Mouse (Mus musculus) megakaryocyte progenitor cell, adult 5-6 weeks (primary cell): ENCODE measurements around the gene Dgat2. TPM values are rescaled to one million over a fixed set of nuclear protein-coding genes. Genes with fewer than 3 reads are reported as not detected.

ENCODE experiments used
- ATAC-seq: replicated peaks from 2 replicates; pipeline ENCODE4 v1.8.0; 2016; ENCODE audit warnings: mild to moderate bottlenecking, moderate TSS enrichment, inconsistent platforms; ENCODE audit not compliant: poor library complexity
- total RNA-seq, 2 experiments: library from RNA; stranded (forward) in 1 of 2; stranded (reverse) in 1 of 2; fragments of 157-497, 149-512 nt in 1 of 2; fragments of 200-1000 nt in 1 of 2; gene quantifications; 2 replicates each; pipeline versions ENCODE4 v1.2.3 to v1.2.4; 2015 to 2017

Dgat2 gene
- total RNA-seq, 2 experiments from 2014 or later: 11.4 to 12.2 TPM

GRCm38 (mm10) chr7:99194511-99194910 is 12.0 kb upstream of the Dgat2 start:
- no peak for ATAC-seq

- ATAC-seq: no peak
Observed at GRCm38 (mm10) chr7:99193926-99194325, 11.4 kb upstream of the Dgat2 start.

GRCm38 (mm10) chr7:99191411-99191810 is 8.9 kb upstream of the Dgat2 start:
- ATAC-seq: 0 out of 2 replicates have a peak, but pooled peaks have one; percentile 32

GRCm38 (mm10) chr7:99189885-99190284 is 7.4 kb upstream of the Dgat2 start:
- ATAC-seq: peak; percentile 73

- ATAC-seq: peak; percentile 60
Observed at GRCm38 (mm10) chr7:99188630-99189029, 6.1 kb upstream of the Dgat2 start.

DNA sequence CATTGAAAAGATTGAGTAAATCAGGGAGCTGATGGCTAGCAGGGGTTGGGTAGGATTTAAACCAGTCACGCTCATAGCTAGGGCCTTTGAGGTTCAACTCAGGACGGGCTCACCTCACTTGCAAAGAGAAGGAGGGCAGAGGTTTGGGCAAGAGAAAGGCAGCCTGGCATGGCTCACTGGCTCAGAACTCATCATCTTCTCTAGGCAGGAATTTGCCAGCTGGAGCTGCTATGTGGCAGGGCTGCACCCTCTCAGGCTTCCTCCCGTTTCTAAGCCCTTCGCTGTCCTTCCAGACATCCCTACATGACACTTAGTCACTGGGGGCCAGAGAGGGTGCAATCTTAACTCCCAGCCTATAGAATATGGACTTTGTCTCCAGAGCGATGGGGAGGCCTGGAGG is 4.9 kb upstream of the Dgat2 start:
- no peak for ATAC-seq

- ATAC-seq: no peak
Observed at GRCm38 (mm10) chr7:99185405-99185804, 2.9 kb upstream of the Dgat2 start.

DNA sequence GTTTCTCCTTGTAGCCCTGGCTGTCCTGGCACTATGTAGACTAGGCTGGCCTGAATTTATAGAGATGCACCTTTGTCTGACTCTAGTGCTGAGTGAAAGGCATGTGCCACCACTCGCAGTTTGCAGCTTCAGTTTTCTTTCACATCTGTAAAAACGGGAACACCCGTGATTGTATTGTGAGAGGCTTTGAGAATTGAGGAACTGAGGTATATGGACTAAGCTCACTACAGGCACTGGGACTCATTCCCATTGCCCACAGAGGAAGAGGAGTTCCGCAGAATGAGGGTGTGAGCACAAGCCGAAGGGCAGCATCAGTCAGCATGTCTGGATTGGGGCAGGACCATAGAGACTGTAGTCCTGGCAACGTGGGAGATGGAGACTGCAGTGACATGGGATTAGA is 1.2 kb upstream of the Dgat2 start:
- ATAC-seq: peak; percentile 59

GRCm38 (mm10) chr7:99181619-99182431 is 694 bp downstream of the Dgat2 start:
- ATAC-seq: peak; percentile 40

DNA sequence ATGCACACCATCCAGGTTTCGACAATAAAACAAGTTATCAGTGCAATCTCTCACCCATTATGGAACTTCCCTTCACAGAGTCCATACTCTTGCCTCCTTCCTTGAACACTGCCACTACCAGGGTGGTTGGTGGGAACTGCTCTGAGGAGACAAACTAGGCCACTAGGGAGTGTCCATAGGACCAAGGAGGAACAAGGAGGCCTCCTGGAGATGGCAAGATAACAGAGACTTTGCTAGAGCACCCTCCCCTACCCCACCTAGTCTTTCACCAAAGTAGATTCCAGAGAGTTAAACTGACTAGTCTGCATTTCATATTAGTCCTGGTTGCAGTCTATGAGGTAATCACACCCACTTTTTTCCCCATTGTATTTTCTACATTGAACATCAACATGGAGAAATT is 2.4 kb downstream of the Dgat2 start:
- no peak for ATAC-seq

DNA sequence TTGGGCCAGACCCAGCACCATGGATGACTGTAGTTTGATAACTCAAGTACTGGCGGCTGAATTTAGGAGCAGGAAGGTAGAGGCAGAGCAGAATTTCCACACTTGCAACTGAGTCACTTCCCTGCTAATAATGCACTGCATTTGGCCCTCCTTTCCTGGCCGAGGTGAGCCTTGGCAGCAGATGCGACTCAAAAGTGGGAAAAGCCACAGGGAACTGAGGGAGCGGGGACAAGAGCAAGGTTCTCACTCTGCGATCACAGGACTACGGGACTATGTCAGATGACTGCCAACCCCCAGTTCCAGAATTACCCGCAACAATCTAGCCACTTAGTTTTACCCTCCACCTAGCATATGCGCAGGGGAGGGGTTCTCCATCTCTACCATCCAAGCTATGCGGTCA is 3.2 kb downstream of the Dgat2 start:
- no peak for ATAC-seq

DNA sequence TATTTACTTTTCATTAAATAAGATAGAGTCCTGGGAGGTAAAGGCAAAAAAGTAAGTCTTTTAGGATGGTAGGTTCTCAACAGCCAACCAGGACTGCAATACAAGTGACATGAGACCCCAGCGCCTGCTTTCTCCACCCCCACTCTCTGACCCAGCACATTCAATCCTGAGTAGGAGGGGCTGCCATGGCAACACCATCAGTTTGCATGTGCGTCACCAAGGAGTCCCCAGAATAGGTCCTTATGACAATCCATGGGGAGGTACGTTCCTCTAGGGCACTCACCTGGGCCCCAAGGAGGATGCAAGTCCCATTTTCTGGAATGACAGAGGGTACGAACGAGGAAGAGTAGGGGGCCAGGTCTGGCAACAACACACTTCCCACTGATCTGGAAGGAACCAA is 5.1 kb downstream of the Dgat2 start:
- ATAC-seq: no peak

DNA sequence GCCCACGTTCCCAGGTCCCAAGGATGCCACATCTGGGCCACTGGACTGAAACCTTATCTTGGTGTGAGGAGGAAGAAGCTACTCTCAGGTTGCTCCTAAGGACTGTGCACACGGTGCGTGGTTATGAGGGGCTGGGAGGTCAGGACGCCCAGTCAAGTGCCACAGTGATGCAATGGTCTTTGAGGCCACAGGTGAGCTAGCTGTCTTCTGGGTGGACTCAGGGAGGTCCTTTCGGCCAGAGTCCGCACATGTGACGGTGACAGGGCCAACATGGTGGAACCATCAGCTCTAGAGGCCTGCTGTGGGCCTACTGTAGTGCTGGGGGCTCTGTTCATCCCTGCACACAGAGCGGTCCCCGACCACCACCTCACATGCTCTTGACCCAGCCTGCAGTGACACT is 6.9 kb downstream of the Dgat2 start:
- no peak for ATAC-seq

DNA sequence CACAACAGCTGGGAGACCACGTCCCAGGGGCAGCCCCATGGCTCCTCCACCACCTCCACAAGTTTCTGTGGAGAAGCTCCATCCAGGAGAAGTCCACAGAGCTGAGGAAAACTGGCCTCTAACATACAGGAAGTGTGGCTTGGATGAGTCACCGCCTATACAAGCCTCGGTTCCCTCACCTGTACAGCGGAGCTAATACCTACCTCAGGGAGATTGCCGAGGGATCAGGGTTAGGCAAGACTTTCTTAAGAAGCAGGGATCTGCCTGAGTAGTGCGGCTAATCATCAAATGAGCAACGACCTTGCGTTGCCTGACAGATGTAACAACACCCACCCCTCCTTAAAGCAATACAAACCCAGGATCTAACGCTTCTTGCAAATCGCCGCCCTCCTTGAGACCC is 7.4 kb downstream of the Dgat2 start:
- ATAC-seq: no peak

DNA sequence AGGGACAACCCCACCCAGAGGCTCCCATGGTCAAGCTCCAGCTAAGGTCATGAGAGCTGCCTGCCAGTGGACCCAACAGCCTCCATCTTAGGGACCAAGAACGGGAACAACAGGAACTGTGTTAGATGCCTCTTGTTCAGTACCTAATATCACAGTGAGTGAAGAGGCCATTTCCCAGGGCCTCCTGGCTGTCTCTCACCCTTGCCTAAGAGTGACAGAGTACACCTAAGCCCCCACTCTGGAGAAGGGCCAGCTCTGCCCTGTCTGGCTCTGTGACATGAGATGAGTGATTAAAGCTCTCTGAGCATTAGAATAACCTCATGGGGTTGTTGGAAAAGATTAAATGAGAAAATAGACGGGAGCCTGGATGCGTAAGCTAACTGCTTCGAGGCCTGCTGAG is 8.5 kb downstream of the Dgat2 start:
- ATAC-seq: no peak

- ATAC-seq: peak; percentile 70
Observed at GRCm38 (mm10) chr7:99172898-99173297, 9.6 kb downstream of the Dgat2 start.

DNA sequence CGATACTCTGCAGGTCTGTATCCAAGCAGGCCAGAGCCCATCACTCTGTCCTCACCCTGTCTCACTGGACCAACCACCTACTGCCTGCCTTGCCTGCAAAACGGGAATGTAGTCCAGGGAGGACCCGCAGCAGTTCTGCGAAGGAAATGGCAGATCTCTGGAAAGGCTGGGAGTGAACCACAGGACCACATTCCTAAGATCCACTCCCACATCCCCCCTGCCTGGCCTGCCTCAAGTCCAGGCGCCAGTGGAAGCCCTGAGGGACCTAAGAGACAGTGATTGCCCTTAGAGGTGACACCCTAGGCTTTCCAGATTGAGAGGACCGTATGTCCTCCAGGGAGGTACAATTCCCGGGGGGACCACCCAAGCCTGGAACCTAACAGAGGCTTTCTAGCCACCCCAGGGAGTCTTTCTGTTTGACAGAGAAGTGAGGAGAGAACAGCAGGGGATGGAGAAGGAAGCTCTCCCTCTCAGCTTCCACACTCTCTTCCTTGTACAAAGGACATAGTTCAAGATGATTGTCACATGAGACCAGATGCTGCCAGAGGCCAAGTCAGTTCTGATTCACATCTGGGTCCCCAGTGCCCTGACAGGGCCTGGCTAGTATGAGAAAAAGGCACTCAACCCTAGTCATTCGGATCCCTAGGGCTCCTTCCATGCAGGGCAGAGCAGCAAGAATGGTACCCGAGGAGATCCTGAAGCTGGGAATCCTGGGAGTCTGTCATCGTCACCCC is 10.6 kb downstream of the Dgat2 start:
- no peak for ATAC-seq

- ATAC-seq: no peak
Observed at GRCm38 (mm10) chr7:99170519-99170918, 12.0 kb downstream of the Dgat2 start.

DNA sequence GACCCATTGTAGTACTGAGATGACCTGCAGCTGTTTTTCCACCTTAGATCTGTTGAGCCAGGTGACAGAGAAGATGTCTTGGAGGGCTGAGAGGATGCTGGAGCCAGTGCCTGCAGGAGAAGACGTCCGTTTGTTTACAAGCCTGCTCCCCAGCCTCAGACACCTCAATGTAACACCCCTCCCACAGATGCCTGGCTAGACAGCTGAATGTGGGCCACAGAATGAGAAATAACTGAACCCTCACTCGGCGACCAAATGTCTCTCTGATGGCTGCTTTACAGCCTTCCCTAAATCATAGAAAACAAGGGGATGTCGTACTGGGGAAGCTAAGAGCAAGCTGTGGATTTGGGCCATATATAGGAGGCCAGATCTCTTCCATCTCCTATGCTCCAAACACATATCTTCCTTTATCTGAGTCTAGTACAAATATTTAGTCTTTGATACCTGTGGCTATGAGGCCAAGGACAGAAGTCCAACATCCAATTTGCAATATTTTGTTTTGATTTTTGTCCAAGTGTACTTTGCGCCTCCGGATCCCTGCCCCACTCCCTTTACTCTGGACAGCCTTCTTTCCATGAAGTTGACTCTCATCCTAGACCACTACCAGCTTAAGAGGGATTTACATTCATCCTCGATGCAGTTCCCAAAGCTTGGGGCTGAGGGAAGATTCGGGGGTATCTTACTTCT is 12.7 kb downstream of the Dgat2 start:
- ATAC-seq: no peak

DNA sequence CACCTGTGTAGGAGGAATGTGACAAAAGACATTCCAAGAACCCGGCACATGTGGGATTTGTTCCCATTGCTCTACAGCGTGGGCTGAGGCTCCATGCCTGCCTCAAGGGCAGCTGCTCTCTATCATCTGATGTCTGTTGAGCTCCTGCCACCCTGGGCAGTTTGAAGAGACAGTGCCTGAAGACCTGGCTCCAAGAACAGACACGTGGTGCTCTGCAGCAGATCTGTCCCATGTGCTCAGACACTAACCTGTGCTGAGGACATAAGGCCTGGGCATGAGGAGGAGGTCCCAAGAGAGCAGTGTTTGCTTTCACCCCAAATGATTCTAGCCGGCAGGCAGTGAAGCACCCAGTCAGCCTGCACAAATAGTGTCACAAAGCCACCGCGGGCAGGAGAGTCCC is 13.8 kb downstream of the Dgat2 start:
- no peak for ATAC-seq

DNA sequence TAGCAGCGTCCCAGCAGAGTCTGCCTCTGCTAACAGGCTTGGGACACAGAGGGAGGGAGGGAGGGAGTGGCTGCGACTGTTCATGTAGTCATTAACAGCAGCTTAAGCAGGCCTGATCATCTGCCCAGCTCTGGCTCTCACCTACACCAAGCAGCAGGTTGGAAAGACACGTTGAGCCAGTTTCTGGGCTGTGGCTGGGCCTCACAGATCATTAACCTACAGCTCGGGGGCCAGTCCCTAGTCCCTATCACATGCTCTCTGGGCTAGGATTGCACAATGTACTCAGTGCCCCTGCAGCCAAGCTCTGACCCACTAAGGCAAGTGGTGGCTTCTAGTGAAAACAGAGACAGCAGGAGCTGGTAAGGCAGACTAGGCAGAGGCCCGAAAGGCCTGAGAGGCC is 14.6 kb downstream of the Dgat2 start:
- peak; percentile 53; the same call in 1 of the 2 replicates for ATAC-seq

DNA sequence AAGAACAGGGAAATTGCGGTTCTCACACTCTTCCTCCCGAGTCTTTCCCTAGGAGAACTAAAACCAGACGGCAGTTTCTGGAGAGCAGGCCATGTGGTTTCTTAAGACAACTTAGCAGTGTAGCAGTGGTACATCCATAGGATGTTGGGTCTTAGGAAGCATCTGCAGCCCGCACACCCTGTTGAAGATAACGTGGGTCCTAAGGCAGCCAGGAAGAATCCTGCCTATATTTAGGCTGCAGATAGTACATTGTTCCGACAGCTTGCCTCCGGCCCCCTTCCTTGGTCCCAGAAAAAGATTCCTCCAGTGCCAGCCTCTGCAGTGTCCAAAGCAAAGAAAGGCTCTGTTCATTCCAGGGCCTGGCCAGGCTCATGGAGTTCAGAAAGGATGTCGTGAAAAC is 16.4 kb downstream of the Dgat2 start:
- no peak for ATAC-seq
